Comparison of ENCODE assay signal across 8 mouse cellular contexts in genomic region chr3:122618991-122619930, GRCm38 (mm10). TPM values are rescaled to one million over a fixed set of nuclear protein-coding genes. Genes with fewer than 3 reads are reported as not detected.
DNase-seq lines count a peak whose midpoint lies in the region; ATAC-seq lines count a peak whose summit lies in the region.

TSS of gene Fnbp1l (minus strand) at chr3:122619715.

- H3K9me3 ChIP-seq in forebrain, embryonic 10.5 days, result no peaks in the 10 kb centered on the region
- H3K9me3 ChIP-seq in heart, embryonic 16.5 days (replicated peaks; ENCODE audit: control insufficient read depth, low read length), result no peaks in the 10 kb centered on the region
- no peaks in the 10 kb centered on the region for H3K9me3 ChIP-seq in liver, embryonic 15.5 days (replicated peaks)
- no peaks in the 10 kb centered on the region for H3K9me3 ChIP-seq in neural tube, embryonic 13.5 days

- peak within 1 kb of the TSS; percentile 95 for H3K4me3 ChIP-seq in forebrain, embryonic 10.5 days
- peak within 1 kb of the TSS; percentile 91 for H3K4me3 ChIP-seq in heart, embryonic 16.5 days (ENCODE audit: low read length)
- H3K4me3 ChIP-seq in liver, embryonic 15.5 days (replicated peaks), result peak within 1 kb of the TSS; percentile 65
- H3K4me3 ChIP-seq in neural tube, embryonic 13.5 days, result peak within 1 kb of the TSS; percentile 62

- H3K4me2 ChIP-seq in heart, embryonic 16.5 days (ENCODE audit: low read depth, low read length), result peak within 1 kb of the TSS; percentile 87
- H3K4me2 ChIP-seq in liver, embryonic 15.5 days, result peak within 1 kb of the TSS; percentile 68
- H3K4me2 ChIP-seq in neural tube, embryonic 13.5 days, result peak within 1 kb of the TSS; percentile 81

- peaks cover 18% of the 10 kb centered on the region; the same call in 1 of the 2 replicates for H3K27me3 ChIP-seq in forebrain, embryonic 10.5 days (ENCODE audit: poor library complexity, severe bottlenecking)
- H3K27me3 ChIP-seq in heart, embryonic 16.5 days (ENCODE audit: control insufficient read depth, insufficient read depth, low read length), result no peaks in the 10 kb centered on the region
- H3K27me3 ChIP-seq in liver, embryonic 15.5 days, result peaks cover 41% of the 10 kb centered on the region
- H3K27me3 ChIP-seq in neural tube, embryonic 13.5 days, result no peaks in the 10 kb centered on the region

- peak; percentile 88 for ATAC-seq in heart, embryonic 16.5 days (replicated peaks; ENCODE audit: extremely low read depth, insufficient read depth, low FRiP score)
- peak; percentile 60 for ATAC-seq in liver, embryonic 15.5 days (ENCODE audit: insufficient read depth)
- ATAC-seq in neural tube, embryonic 13.5 days (ENCODE audit: low read depth), result peak; percentile 87

- WGBS in forebrain, embryonic 10.5 days, result under 1% methylated on average over 95 of the region's 118 CpGs
- WGBS in heart, embryonic 16.5 days, result under 1% methylated on average over 74 of the region's 118 CpGs
- WGBS in liver, embryonic 15.5 days (ENCODE audit: insufficient replicate concordance), result under 1% methylated on average over 88 of the region's 118 CpGs
- WGBS in neural tube, embryonic 13.5 days, result under 1% methylated on average over 99 of the region's 118 CpGs

- H3K27ac ChIP-seq in forebrain, embryonic 10.5 days, result peak within 1 kb of the TSS; percentile 100
- H3K27ac ChIP-seq in heart, embryonic 16.5 days (ENCODE audit: low read length), result peak within 1 kb of the TSS; percentile 98
- peak within 1 kb of the TSS; percentile 72 for H3K27ac ChIP-seq in liver, embryonic 15.5 days (replicated peaks)
- H3K27ac ChIP-seq in neural tube, embryonic 13.5 days (replicated peaks), result peak within 1 kb of the TSS; percentile 99

- peak; percentile 80 for DNase-seq in 3134 (ENCODE audit: extremely low read depth, insufficient read length, low spot score)
- DNase-seq in adrenal gland, adult 2 months, result peak; percentile 91
- peak; percentile 84 for DNase-seq in forebrain, embryonic 10.5 days (ENCODE audit: extremely low spot score, low spot score)
- peak; percentile 82 to 93 for DNase-seq in kidney, postnatal 25 days
- peak; percentile 58 for DNase-seq in thymus, postnatal 0 days (ENCODE audit: low spot score)

- H3K9ac ChIP-seq in heart, embryonic 16.5 days (ENCODE audit: low read length), result peak within 1 kb of the TSS; percentile 97
- peak within 1 kb of the TSS; percentile 52 for H3K9ac ChIP-seq in liver, embryonic 15.5 days
- peak within 1 kb of the TSS; percentile 95 for H3K9ac ChIP-seq in neural tube, embryonic 13.5 days

- peaks cover 35% of the 10 kb centered on the region for H3K4me1 ChIP-seq in forebrain, embryonic 10.5 days
- H3K4me1 ChIP-seq in heart, embryonic 16.5 days (ENCODE audit: control insufficient read depth, insufficient read depth, low read length), result peaks cover 8% of the 10 kb centered on the region
- H3K4me1 ChIP-seq in liver, embryonic 15.5 days (replicated peaks), result peaks cover 11% of the 10 kb centered on the region
- peaks cover 47% of the 10 kb centered on the region for H3K4me1 ChIP-seq in neural tube, embryonic 13.5 days (replicated peaks)

- no peaks in the 10 kb centered on the region for H3K36me3 ChIP-seq in forebrain, embryonic 10.5 days (replicated peaks)
- no peaks in the 10 kb centered on the region for H3K36me3 ChIP-seq in heart, embryonic 16.5 days (ENCODE audit: control insufficient read depth, insufficient read depth)
- H3K36me3 ChIP-seq in liver, embryonic 15.5 days (replicated peaks), result no peaks in the 10 kb centered on the region
- H3K36me3 ChIP-seq in neural tube, embryonic 13.5 days, result no peaks in the 10 kb centered on the region

RNA-seq across cellular contexts. Expression of gene Fnbp1l, which starts in this region (rescaled TPM):
- 10 to 100 TPM; 16.3 to 22.0 TPM for total RNA-seq in adrenal gland, adult 2 months (2021)
- polyA plus RNA-seq in adrenal gland, adult 2 months (2012; rRNA removed), result 1.4 TPM in 2 replicates
- polyA plus RNA-seq in forebrain, embryonic 10.5 days (2016; fragmentation: Nextera tagmentation; extraction: Ambion mirVana), result 56.5 and 58.7 TPM in 2 replicates
- polyA plus RNA-seq in heart, embryonic 16.5 days (2015; fragmentation: Nextera tagmentation; extraction: Ambion mirVana), result 22.9 and 27.5 TPM in 2 replicates
- 3.5 and 4.3 TPM in 2 replicates for polyA plus RNA-seq in liver, embryonic 15.5 days (2015; fragmentation: Nextera tagmentation; extraction: Ambion mirVana)
- polyA plus RNA-seq in neural tube, embryonic 13.5 days (2015; fragmentation: Nextera tagmentation; extraction: Ambion mirVana), result 144 and 166 TPM in 2 replicates
- 6.5 and 7.1 TPM in 2 replicates for polyA plus RNA-seq in thymus, postnatal 0 days (2015; fragmentation: Nextera tagmentation; extraction: Ambion mirVana)

Comparison
In these comparisons a context has a peak if more than half of its experiments do, and no peak if none do; other contexts are left out.
1. Peak in every context shown above with its lines: DNase-seq, ATAC-seq, H3K4me3 ChIP-seq and H3K27ac ChIP-seq.